12 mouse cellular contexts compared by ENCODE assay signal in genomic region chr15:61503436-61503835, GRCm38 (mm10).
DNase-seq lines count a peak whose midpoint lies in the region; ATAC-seq lines count a peak whose summit lies in the region.
"Had no signal": no experiment of that assay in that cellular context is flagged by ENCODE, and none has a peak within 500 bp of the region (broad histone marks: within the 10 kb centered on the region; RNA-seq: fewer than 3 reads in every experiment).

No protein-coding gene starts in this region.

- H3K4me1 ChIP-seq in intestine, embryonic 15.5 days (replicated peaks) = no peaks in the 10 kb centered on the region
- H3K4me1 ChIP-seq: embryonic facial prominence, embryonic 13.5 days; heart, embryonic 15.5 days; neural tube, embryonic 12.5 days had no signal

- ATAC-seq in CD4-positive, CD25-positive, alpha-beta regulatory T cell, adult 4 months = no peak
- no peak for ATAC-seq in intestine, embryonic 15.5 days

- no peak overlapping the region for H3K9ac ChIP-seq in intestine, embryonic 15.5 days
- H3K9ac ChIP-seq: embryonic facial prominence, embryonic 13.5 days; heart, embryonic 15.5 days; neural tube, embryonic 12.5 days had no signal

- no peaks in the 10 kb centered on the region for H3K36me3 ChIP-seq in intestine, embryonic 15.5 days
- H3K36me3 ChIP-seq: embryonic facial prominence, embryonic 13.5 days; heart, embryonic 15.5 days; neural tube, embryonic 12.5 days had no signal

- DNase-seq in CD4-positive, CD25-positive, alpha-beta regulatory T cell, adult 2 months (ENCODE audit: low read depth, low spot score) = peak; percentile 10
- peak; percentile 14 for DNase-seq in layer of hippocampus, adult 11-12 months (ENCODE audit: low spot score)
- no peak for DNase-seq in layer of hippocampus, adult 9-10 months (ENCODE audit: low spot score)
- DNase-seq in T-cell, adult 2 months (ENCODE audit: low spot score) = peak; percentile 1
- DNase-seq in layer of hippocampus, adult 9-11 months = peak; percentile 14
- DNase-seq in thymus, postnatal 4 days = no peak
- DNase-seq: thymus, postnatal 36 days had no signal

- no peak overlapping the region for H3K4me3 ChIP-seq in intestine, embryonic 15.5 days (replicated peaks)
- H3K4me3 ChIP-seq: embryonic facial prominence, embryonic 13.5 days; heart, embryonic 15.5 days; neural tube, embryonic 12.5 days had no signal

- no peak overlapping the region for H3K4me2 ChIP-seq in intestine, embryonic 15.5 days (replicated peaks)
- H3K4me2 ChIP-seq: embryonic facial prominence, embryonic 13.5 days; heart, embryonic 15.5 days; neural tube, embryonic 12.5 days had no signal

- H3K9me3 ChIP-seq in intestine, embryonic 15.5 days = no peaks in the 10 kb centered on the region
- H3K9me3 ChIP-seq: embryonic facial prominence, embryonic 13.5 days; heart, embryonic 15.5 days; neural tube, embryonic 12.5 days had no signal

- 74% methylated on average over 7 of the region's 7 CpGs for WGBS in intestine, embryonic 15.5 days

- H3K27me3 ChIP-seq in intestine, embryonic 15.5 days (replicated peaks) = no peaks in the 10 kb centered on the region
- H3K27me3 ChIP-seq: embryonic facial prominence, embryonic 13.5 days; heart, embryonic 15.5 days; neural tube, embryonic 12.5 days had no signal

- no peak overlapping the region for H3K27ac ChIP-seq in intestine, embryonic 15.5 days
- H3K27ac ChIP-seq: embryonic facial prominence, embryonic 13.5 days; heart, embryonic 15.5 days; neural tube, embryonic 12.5 days had no signal

Comparison
In these comparisons a context has a peak if more than half of its experiments do, and no peak if none do; other contexts are left out.
1. DNase-seq: peak in CD4-positive, CD25-positive, alpha-beta regulatory T cell, adult 2 months (single experiment), layer of hippocampus, adult 11-12 months (single experiment), T-cell, adult 2 months (single experiment) and layer of hippocampus, adult 9-11 months (single experiment); none in layer of hippocampus, adult 9-10 months (single experiment) and thymus, postnatal 4 days (single experiment).